Mouse (Mus musculus) limb, embryonic 10.5 days (tissue): ENCODE results near the gene Zdhhc18. TPM values are rescaled to one million over a fixed set of nuclear protein-coding genes. Genes with fewer than 3 reads are reported as not detected.

ENCODE experiments used
- DNase-seq: peaks from one replicate; pipeline ENCODE4 v3.0.0-alpha.2; 2017; ENCODE audit warnings: low spot score
- H3K27ac ChIP-seq: fragments of 300-500 bp; sonication (generic); 2 replicates; pipeline ENCODE4 v1.5.1; 2016; ENCODE audit warnings: mild to moderate bottlenecking
- H3K27me3 ChIP-seq: fragments of 300-500 bp; sonication (generic); 2 replicates; pipeline ENCODE4 v1.6.1; 2016; ENCODE audit warnings: low read depth, mild to moderate bottlenecking; ENCODE audit not compliant: poor library complexity, severe bottlenecking
- H3K36me3 ChIP-seq: fragments of 300-500 bp; sonication (generic); 2 replicates; pipeline ENCODE4 v1.6.1; 2016; ENCODE audit warnings: mild to moderate bottlenecking, moderate library complexity
- H3K4me1 ChIP-seq: fragments of 300-500 bp; sonication (generic); 2 replicates; pipeline ENCODE4 v1.6.1; 2016
- H3K4me3 ChIP-seq: fragments of 300-500 bp; sonication (generic); 2 replicates; pipeline ENCODE4 v1.5.1; 2016; ENCODE audit warnings: mild to moderate bottlenecking, moderate library complexity
- H3K9me3 ChIP-seq: fragments of 300-500 bp; sonication (generic); replicated peaks from 2 replicates; pipeline ENCODE4 v1.6.1; 2016; ENCODE audit warnings: mild to moderate bottlenecking
- WGBS: fragments of 180-500 bp; shearing (Covaris S2); methylation state at CpG from one replicate; pipeline ENCODE4 v1.1.7; 2016; 5-methylcytosine and 5-hydroxymethylcytosine counted together
- polyA plus RNA-seq: library from polyadenylated mRNA; unstranded; fragments of >200 nt; fragmentation: Nextera tagmentation; extraction: Ambion mirVana; gene quantifications from 2 replicates; pipeline ENCODE4 v1.2.1, GENCODE M21; 2016

Zdhhc18 gene
- polyA plus RNA-seq, 1 experiment from 2014 or later: 4.0 TPM

DNA sequence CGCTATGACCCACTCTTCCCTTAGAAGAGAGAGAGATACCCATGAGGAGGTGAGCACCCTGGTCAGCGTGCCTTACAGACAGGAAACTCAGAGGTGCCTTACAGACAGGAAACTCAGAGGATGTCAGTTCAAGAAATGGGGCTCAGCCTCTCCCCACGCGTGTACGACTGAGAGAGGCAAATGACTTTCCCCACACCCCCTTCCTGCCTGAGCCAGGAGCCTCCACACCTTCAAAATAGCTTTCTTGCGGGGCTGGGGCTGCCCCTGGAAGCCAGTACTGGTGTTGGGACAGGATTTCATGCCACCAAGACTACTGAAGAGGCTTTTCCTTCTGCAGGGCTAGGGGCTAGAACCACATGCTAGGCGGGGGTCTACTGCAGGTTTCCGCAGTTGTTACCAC lies 29.3 kb downstream of the Zdhhc18 start:
- no peaks in the 10 kb centered on the region for H3K27me3 ChIP-seq
- no peaks in the 10 kb centered on the region for H3K9me3 ChIP-seq
- H3K4me3 ChIP-seq: no peak overlapping the region
- WGBS: 88% methylated on average over 8 of the region's 8 CpGs
- DNase-seq: no peak
- peaks cover 80% of the 10 kb centered on the region for H3K36me3 ChIP-seq
- no peak overlapping the region for H3K27ac ChIP-seq
- no peaks in the 10 kb centered on the region for H3K4me1 ChIP-seq

DNA sequence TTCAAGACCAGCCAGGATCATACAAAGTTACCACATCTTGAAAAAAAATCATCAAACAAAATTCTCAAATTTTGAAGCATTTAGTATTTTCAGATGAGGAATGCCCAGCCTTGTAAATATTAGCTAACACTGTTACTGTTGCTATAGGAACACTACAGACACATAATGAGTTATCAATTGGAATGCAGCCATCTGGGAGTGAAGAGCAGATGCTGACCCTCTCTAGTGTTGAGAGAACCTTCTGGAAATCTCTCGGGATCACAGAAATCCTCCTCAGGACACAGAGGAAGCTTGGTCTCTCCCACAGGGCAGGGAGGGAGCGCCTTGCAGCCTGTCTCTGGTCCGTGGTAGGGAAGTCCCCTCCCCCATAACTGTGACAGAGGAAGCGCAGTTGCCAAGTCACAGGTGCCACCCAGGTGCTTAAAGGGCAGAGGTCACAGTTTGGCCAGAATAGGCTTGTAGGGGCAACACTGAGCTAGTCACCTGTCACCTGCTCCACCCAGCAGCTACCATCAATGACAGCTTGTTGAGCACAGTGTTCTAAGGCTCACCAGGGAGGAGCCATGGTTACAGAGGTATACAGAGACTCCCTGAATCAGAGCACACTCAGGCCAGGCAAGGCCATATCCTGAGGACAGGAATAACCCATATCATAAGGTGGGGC lies 30.3 kb downstream of the Zdhhc18 start:
- no peaks in the 10 kb centered on the region for H3K9me3 ChIP-seq
- WGBS: 72% methylated on average over 4 of the region's 4 CpGs
- DNase-seq: no peak
- H3K27ac ChIP-seq: no peak overlapping the region
- H3K4me1 ChIP-seq: no peaks in the 10 kb centered on the region
- H3K27me3 ChIP-seq: no peaks in the 10 kb centered on the region
- H3K36me3 ChIP-seq: peaks cover 80% of the 10 kb centered on the region
- H3K4me3 ChIP-seq: no peak overlapping the region

DNA sequence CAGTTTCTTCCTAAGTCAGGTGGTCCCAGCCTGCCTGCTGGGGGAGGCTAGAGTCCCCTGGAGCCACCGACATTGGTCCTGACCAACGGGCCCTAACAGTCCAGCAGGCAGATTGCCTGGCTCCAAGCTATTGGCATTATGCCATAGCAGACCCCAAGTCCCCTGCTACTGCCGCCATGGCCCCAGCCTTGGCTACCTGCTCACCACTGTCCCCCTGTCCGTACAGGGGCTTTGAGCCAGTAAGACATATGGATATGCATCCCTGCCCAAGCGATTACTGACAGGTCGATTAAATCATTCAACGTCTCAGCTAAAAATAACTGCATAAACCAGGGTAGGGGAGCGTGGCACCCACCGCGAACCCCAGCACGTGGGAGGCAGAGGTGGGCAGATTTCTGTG lies 32.0 kb downstream of the Zdhhc18 start:
- Histone ChIP-seq H3K27me3 (no peaks in the 10 kb centered on the region), H3K4me3 (no peak overlapping the region), H3K9me3 (no peaks in the 10 kb centered on the region), H3K36me3 (peaks cover 86% of the 10 kb centered on the region), H3K27ac (no peak overlapping the region), H3K4me1 (no peaks in the 10 kb centered on the region)
- WGBS: 98% methylated on average over 11 of the region's 11 CpGs
- no peak for DNase-seq

- Histone ChIP-seq H3K36me3 (peaks cover 90% of the 10 kb centered on the region), H3K27ac (no peak overlapping the region), H3K27me3 (no peaks in the 10 kb centered on the region), H3K9me3 (no peaks in the 10 kb centered on the region), H3K4me1 (no peaks in the 10 kb centered on the region), H3K4me3 (no peak overlapping the region)
- no peak for DNase-seq
- WGBS: 80% methylated on average over 10 of the region's 10 CpGs
Measured at GRCm38 (mm10) chr4:133615416-133615815, 34.5 kb downstream of the Zdhhc18 start.

- H3K27ac ChIP-seq: no peak overlapping the region
- H3K36me3 ChIP-seq: peaks cover 86% of the 10 kb centered on the region
- H3K4me1 ChIP-seq: no peaks in the 10 kb centered on the region
- H3K4me3 ChIP-seq: no peak overlapping the region
- WGBS: 91% methylated on average over 8 of the region's 8 CpGs
- DNase-seq: no peak
- H3K27me3 ChIP-seq: no peaks in the 10 kb centered on the region
- H3K9me3 ChIP-seq: no peaks in the 10 kb centered on the region
Measured at GRCm38 (mm10) chr4:133614274-133614761, 35.6 kb downstream of the Zdhhc18 start.

DNA sequence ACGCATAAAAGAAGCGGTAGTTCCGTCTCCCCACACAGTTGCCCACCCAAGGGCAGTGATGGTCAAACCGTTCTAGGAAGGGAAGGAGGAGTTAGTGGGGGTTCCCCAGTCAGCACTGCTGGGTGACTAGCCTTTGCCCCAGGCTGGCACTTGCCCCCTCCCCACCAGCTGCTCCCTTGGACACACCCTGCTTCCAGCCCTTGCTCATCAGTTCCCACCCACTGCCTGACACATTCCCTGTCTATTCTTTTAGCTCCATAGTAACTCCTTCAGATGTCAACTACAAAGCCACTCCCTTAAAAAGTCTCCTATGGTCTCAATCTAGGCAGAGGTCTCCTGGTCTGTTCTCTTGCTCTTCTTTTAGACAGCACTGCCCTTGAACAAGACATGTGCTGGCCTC lies 36.1 kb downstream of the Zdhhc18 start:
- no peak for DNase-seq
- WGBS: 91% methylated on average over 4 of the region's 4 CpGs
- H3K36me3 ChIP-seq: peaks cover 86% of the 10 kb centered on the region

DNA sequence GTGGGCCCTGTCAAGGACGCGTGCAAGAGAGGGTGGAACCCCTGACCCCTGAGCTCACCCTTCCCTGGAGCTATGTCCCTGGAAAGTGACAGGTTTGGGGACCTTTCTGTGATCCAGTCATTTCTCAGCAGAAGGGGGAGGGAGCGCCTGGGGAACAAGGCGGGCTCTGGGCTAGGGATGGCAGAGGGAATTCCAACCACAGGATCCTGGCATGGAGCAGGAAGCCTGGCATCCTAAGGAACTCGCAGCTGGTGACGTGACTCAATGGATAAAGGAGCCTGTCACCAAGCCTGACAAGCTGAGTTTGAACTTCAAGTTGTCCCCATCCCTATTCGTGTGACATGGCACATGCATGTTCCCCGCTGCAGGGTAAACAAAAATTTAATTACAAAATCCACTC lies 36.9 kb downstream of the Zdhhc18 start:
- Histone ChIP-seq H3K4me3 (no peak overlapping the region), H3K27me3 (no peaks in the 10 kb centered on the region), H3K9me3 (no peaks in the 10 kb centered on the region), H3K27ac (no peak overlapping the region), H3K36me3 (peaks cover 91% of the 10 kb centered on the region), H3K4me1 (no peaks in the 10 kb centered on the region)
- no peak for DNase-seq
- 94% methylated on average over 8 of the region's 8 CpGs for WGBS

More for the DNA sequence above, 36.1 kb downstream of the Zdhhc18 start:
- Histone ChIP-seq H3K27me3 (no peaks in the 10 kb centered on the region), H3K27ac (no peak overlapping the region), H3K9me3 (no peaks in the 10 kb centered on the region), H3K4me3 (no peak overlapping the region), H3K4me1 (no peaks in the 10 kb centered on the region)

GRCm38 (mm10) chr4:133612416-133612815 lies 37.5 kb downstream of the Zdhhc18 start:
- Histone ChIP-seq H3K36me3 (peaks cover 90% of the 10 kb centered on the region), H3K4me1 (no peaks in the 10 kb centered on the region), H3K27ac (no peak overlapping the region), H3K27me3 (no peaks in the 10 kb centered on the region), H3K4me3 (no peak overlapping the region), H3K9me3 (no peaks in the 10 kb centered on the region)
- 95% methylated on average over 7 of the region's 7 CpGs for WGBS
- DNase-seq: no peak

GRCm38 (mm10) chr4:133611815-133612214 lies 38.1 kb downstream of the Zdhhc18 start:
- H3K4me1 ChIP-seq: no peaks in the 10 kb centered on the region
- no peaks in the 10 kb centered on the region for H3K27me3 ChIP-seq
- no peak overlapping the region for H3K4me3 ChIP-seq
- 96% methylated on average over 5 of the region's 5 CpGs for WGBS
- H3K9me3 ChIP-seq: no peaks in the 10 kb centered on the region
- DNase-seq: no peak
- peaks cover 92% of the 10 kb centered on the region for H3K36me3 ChIP-seq
- H3K27ac ChIP-seq: no peak overlapping the region

DNA sequence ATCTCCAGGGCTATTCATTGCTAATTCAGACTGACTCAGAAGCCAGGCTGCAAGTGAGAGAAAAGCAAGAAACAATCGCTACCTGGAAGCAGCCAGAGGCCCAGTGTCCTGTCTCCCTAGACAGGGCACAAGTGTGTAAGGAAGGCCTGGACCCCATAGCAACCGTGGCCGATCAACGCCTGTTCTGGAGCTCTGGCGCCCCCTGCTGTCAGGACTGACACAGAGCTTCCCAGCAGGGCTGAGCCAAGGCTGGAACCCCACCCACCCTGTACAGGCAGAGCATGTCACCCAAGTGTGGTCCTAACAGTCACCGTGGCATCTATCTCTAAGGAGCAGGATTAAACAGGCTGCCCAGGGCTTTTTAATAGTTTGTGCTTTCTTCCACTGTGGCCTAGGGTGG lies 40.2 kb downstream of the Zdhhc18 start:
- DNase-seq: peak; percentile 92
- WGBS: 21% methylated on average over 6 of the region's 6 CpGs
- H3K4me3 ChIP-seq: no peak overlapping the region
- H3K9me3 ChIP-seq: no peaks in the 10 kb centered on the region
- no peak overlapping the region for H3K27ac ChIP-seq
- H3K4me1 ChIP-seq: peaks cover 2% of the 10 kb centered on the region; the same call in 1 of the 2 replicates
- H3K36me3 ChIP-seq: peaks cover 91% of the 10 kb centered on the region
- H3K27me3 ChIP-seq: no peaks in the 10 kb centered on the region

- no peak overlapping the region for H3K27ac ChIP-seq
- H3K9me3 ChIP-seq: no peaks in the 10 kb centered on the region
- H3K4me3 ChIP-seq: no peak overlapping the region
- peaks cover 80% of the 10 kb centered on the region for H3K36me3 ChIP-seq
- peaks cover 17% of the 10 kb centered on the region for H3K27me3 ChIP-seq
- no peak for DNase-seq
- 68% methylated on average over 10 of the region's 10 CpGs for WGBS
- peaks cover 7% of the 10 kb centered on the region for H3K4me1 ChIP-seq
Measured at GRCm38 (mm10) chr4:133607284-133607683, 42.7 kb downstream of the Zdhhc18 start.

DNA sequence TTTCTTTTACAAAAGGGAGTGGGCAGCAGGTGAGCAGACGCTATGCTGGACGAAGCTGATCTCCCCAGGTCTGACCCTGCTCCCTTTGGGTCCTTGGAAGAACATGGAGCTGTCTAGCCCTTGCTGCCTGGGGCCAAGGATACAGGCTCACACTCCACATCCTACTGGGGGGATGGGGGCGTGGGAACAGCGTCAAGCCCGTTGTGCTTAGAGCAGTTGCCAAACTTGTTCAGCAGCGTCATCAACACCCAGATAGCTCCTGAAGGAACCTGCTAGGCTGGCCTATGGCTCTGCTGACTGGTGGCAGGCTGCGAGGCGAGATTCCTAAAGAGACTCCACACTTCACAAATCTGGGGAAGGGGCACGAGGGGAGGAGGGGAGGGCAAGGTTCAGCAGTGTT lies 44.6 kb downstream of the Zdhhc18 start:
- H3K27ac ChIP-seq: no peak overlapping the region
- H3K36me3 ChIP-seq: peaks cover 60% of the 10 kb centered on the region
- no peak overlapping the region for H3K4me3 ChIP-seq
- WGBS: 56% methylated on average over 9 of the region's 9 CpGs
- peaks cover 36% of the 10 kb centered on the region for H3K27me3 ChIP-seq
- peaks cover 18% of the 10 kb centered on the region for H3K4me1 ChIP-seq
- H3K9me3 ChIP-seq: no peaks in the 10 kb centered on the region
- DNase-seq: no peak

DNA sequence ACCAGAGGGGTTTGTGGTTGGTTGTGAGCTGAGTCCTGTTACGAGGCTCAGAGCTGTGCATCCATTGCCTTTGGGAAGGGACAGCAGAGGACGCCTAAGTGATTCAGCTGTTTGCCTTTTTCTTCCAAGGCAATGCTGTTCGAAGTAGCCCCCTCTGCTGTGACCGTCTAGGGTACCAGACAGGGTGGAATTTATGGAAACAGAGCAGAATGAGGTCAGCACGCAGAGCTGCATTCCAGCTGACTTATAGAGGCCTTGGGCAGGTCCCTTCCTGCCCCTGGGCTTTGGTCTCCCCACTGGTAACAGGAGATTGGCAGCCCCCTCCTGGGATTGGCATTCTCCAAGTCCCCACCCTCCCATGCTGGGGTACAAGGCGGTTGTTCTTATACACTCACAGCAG lies 45.1 kb downstream of the Zdhhc18 start:
- H3K4me1 ChIP-seq: peaks cover 23% of the 10 kb centered on the region
- no peak overlapping the region for H3K27ac ChIP-seq
- no peak for DNase-seq
- no peaks in the 10 kb centered on the region for H3K9me3 ChIP-seq
- H3K4me3 ChIP-seq: no peak overlapping the region
- peaks cover 56% of the 10 kb centered on the region for H3K36me3 ChIP-seq
- WGBS: 66% methylated on average over 6 of the region's 6 CpGs
- H3K27me3 ChIP-seq: peaks cover 41% of the 10 kb centered on the region

DNA sequence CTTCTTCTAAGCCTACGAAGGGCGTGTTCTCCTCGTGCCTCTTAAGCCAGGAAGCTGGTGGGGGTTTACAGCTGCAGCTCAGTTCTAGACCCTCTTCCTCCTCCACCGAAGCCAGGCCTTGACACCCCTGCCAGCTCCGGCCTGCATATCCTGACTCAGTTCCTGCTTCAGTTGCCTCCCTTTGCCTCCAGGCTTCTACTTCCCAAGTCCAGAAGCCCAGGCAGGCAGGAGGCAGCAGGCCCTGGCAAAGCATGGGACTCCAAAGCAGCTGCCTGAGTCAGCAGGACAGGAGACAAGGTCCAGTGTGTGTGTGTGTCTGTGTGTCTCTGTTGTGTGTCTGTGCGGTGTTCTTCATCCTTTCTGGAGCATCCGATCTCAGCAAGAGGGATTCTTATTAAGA lies 45.8 kb downstream of the Zdhhc18 start:
- no peaks in the 10 kb centered on the region for H3K9me3 ChIP-seq
- H3K36me3 ChIP-seq: peaks cover 53% of the 10 kb centered on the region
- no peak overlapping the region for H3K4me3 ChIP-seq
- peaks cover 48% of the 10 kb centered on the region for H3K27me3 ChIP-seq
- WGBS: 86% methylated on average over 7 of the region's 7 CpGs
- DNase-seq: no peak
- H3K4me1 ChIP-seq: peaks cover 30% of the 10 kb centered on the region
- no peak overlapping the region for H3K27ac ChIP-seq
